Mouse (Mus musculus) stomach, postnatal 0 days (tissue): ENCODE data around the gene Myl4.

Experiments
- CTCF ChIP-seq: IDR thresholded peaks from 2 replicates; pipeline ENCODE4 v1.5.1; 2016; ENCODE audit warnings: antibody characterized with exemption, low read depth, mild to moderate bottlenecking, moderate library complexity
- EP300 ChIP-seq: optimal IDR thresholded peaks from 2 replicates; pipeline ENCODE3; 2016; ENCODE audit warnings: antibody characterized with exemption

DNA sequence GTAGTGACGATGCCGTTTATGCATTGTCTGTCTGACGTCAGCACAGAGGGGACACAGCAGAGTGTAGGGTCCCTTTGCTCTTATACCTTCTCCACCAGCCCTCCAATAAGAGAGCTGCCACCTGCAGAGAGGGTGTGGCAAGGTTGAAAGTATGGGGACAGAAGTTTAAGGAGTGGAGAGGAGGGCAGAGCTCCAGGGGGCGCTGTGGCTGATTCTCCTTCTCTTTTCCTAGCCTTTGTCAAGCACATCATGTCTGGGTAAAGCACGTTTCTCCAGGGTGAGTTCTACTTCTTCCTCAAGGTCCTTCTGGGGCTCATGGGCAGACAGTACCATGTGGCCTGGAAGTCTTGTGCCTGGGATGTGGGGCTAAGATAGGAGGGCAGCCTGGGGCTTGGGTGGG lies 35.0 kb downstream of the Myl4 start:
- peak; percentile 12; the same call in 1 of the 2 replicates for TF ChIP-seq CTCF
- no peak for TF ChIP-seq EP300
